Mouse (Mus musculus): ENCODE data around the gene Gm9887. TPM values are rescaled to one million over a fixed set of nuclear protein-coding genes. Genes with fewer than 3 reads are reported as not detected.
"Not testable (repeated sequence)": the region's sequence is repeated elsewhere in the genome, so short reads cannot be mapped to it uniquely, and the experiment has no call there.

Gm9887 gene
- polyA plus RNA-seq, 1 experiment from 2014 or later: 0.80 TPM

GRCm38 (mm10) chr12:69377636-69378035, 5.4 kb upstream of the Gm9887 start:
- 95% methylated on average over 6 of the region's 6 CpGs for whole genome bisulfite sequencing
- H3K36me3 ChIP-seq (ENCODE audit: control insufficient read depth, insufficient read depth, low read length): not testable (repeated sequence)

GRCm38 (mm10) chr12:69377188-69377587, 4.9 kb upstream of the Gm9887 start:
- H3K9me3 ChIP-seq (ENCODE audit: control insufficient read depth, low read length): no peaks in the 10 kb centered on the region
- no peak overlapping the region for H3K9ac ChIP-seq (ENCODE audit: low read length)
- no peak overlapping the region for H3K4me3 ChIP-seq (ENCODE audit: low read depth, low read length)
- H3K27ac ChIP-seq (ENCODE audit: low read depth, low read length): no peak overlapping the region
- H3K27me3 ChIP-seq (ENCODE audit: control insufficient read depth, insufficient read depth, low read length): no peaks in the 10 kb centered on the region
- no peak overlapping the region for H3K4me2 ChIP-seq (ENCODE audit: low read depth, low read length, severe bottlenecking)
- DNase-seq (ENCODE audit: low spot score): no peak
- 92% methylated on average over 1 of the region's 1 CpGs for WGBS
- ATAC-seq (replicated peaks; ENCODE audit: low FRiP score): no peak
- H3K4me1 ChIP-seq (replicated peaks; ENCODE audit: control insufficient read depth, insufficient read depth, low read length): peaks cover 3% of the 10 kb centered on the region; the same call in 1 of the 2 replicates
- peaks cover 2% of the 10 kb centered on the region; the same call in 1 of the 2 replicates for H3K36me3 ChIP-seq (ENCODE audit: control insufficient read depth, insufficient read depth, low read length)

More at GRCm38 (mm10) chr12:69377636-69378035, 5.4 kb upstream of the Gm9887 start:
- not testable (repeated sequence) for ATAC-seq (replicated peaks; ENCODE audit: low FRiP score); H3K9ac ChIP-seq (ENCODE audit: low read length); H3K27me3 ChIP-seq (ENCODE audit: control insufficient read depth, insufficient read depth, low read length); H3K4me3 ChIP-seq (ENCODE audit: low read depth, low read length); H3K27ac ChIP-seq (ENCODE audit: low read depth, low read length); H3K4me1 ChIP-seq (replicated peaks; ENCODE audit: control insufficient read depth, insufficient read depth, low read length); DNase-seq (ENCODE audit: low spot score); H3K9me3 ChIP-seq (ENCODE audit: control insufficient read depth, low read length); H3K4me2 ChIP-seq (ENCODE audit: low read depth, low read length, severe bottlenecking)

DNA sequence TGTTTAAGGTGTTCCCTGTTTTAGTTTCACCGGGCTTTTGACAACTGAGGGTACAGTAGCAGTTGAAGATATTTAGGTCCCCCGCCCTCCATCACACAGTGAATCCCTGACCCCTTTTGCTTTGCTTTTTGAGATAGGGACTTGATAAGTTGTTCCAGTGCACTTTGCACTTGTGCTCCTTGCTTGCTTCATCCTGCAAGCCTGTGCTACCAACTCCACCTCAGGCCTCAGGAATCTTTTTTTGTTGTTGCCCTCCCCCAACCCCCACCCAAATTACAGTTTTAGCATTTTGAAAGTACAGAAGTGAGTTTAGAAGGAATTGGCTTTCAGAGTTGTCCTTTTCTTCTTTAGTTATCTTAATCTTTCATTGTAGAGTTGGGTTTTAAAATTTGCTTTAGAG, 3.9 kb upstream of the Gm9887 start:
- Histone ChIP-seq H3K36me3 (ENCODE audit: control insufficient read depth, insufficient read depth, low read length) (peaks cover 2% of the 10 kb centered on the region; the same call in 1 of the 2 replicates), H3K4me2 (ENCODE audit: low read depth, low read length, severe bottlenecking) (no peak overlapping the region), H3K4me1 (replicated peaks; ENCODE audit: control insufficient read depth, insufficient read depth, low read length) (peaks cover 3% of the 10 kb centered on the region; the same call in 1 of the 2 replicates), H3K27me3 (ENCODE audit: control insufficient read depth, insufficient read depth, low read length) (no peaks in the 10 kb centered on the region), H3K9me3 (ENCODE audit: control insufficient read depth, low read length) (no peaks in the 10 kb centered on the region), H3K27ac (ENCODE audit: low read depth, low read length) (no peak overlapping the region), H3K4me3 (ENCODE audit: low read depth, low read length) (no peak overlapping the region), H3K9ac (ENCODE audit: low read length) (no peak overlapping the region)
- 89% methylated on average over 2 of the region's 2 CpGs for WGBS
- DNase-seq (ENCODE audit: low spot score): no peak
- no peak for ATAC-seq (replicated peaks; ENCODE audit: low FRiP score)

- no peak overlapping the region for H3K27ac ChIP-seq (ENCODE audit: low read depth, low read length)
- peak overlapping the region; percentile 89 for H3K4me2 ChIP-seq (ENCODE audit: low read depth, low read length, severe bottlenecking)
- H3K36me3 ChIP-seq (ENCODE audit: control insufficient read depth, insufficient read depth, low read length): peaks cover 2% of the 10 kb centered on the region; the same call in 1 of the 2 replicates
- H3K4me3 ChIP-seq (ENCODE audit: low read depth, low read length): peak overlapping the region; percentile 99
- peak overlapping the region; percentile 96 for H3K9ac ChIP-seq (ENCODE audit: low read length)
- no peak for DNase-seq (ENCODE audit: low spot score)
- WGBS: 52% methylated on average over 11 of the region's 11 CpGs
- peaks cover 3% of the 10 kb centered on the region; the same call in 1 of the 2 replicates for H3K4me1 ChIP-seq (replicated peaks; ENCODE audit: control insufficient read depth, insufficient read depth, low read length)
- no peaks in the 10 kb centered on the region for H3K27me3 ChIP-seq (ENCODE audit: control insufficient read depth, insufficient read depth, low read length)
- ATAC-seq (replicated peaks; ENCODE audit: low FRiP score): no peak
- H3K9me3 ChIP-seq (ENCODE audit: control insufficient read depth, low read length): no peaks in the 10 kb centered on the region
These were observed 1.9 kb upstream of the Gm9887 start for GRCm38 (mm10) chr12:69373850-69374766.

DNA sequence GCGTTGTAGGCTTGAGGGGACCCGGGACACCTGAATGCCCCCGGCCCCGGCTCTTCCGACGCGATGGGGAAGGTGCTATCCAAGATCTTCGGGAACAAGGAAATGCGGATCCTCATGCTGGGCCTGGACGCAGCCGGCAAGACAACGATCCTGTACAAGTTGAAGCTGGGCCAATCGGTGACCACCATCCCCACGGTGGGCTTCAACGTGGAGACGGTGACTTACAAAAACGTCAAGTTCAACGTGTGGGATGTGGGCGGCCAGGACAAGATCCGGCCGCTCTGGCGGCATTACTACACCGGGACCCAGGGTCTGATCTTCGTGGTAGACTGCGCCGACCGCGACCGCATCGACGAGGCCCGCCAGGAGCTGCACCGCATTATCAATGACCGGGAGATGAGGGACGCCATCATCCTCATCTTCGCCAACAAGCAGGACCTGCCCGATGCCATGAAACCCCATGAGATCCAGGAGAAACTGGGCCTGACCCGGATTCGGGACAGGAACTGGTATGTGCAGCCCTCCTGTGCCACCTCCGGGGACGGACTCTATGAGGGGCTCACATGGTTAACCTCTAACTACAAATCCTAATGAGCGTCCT, 573 bp upstream of the Gm9887 start:
- Histone ChIP-seq H3K9me3 (ENCODE audit: control insufficient read depth, low read length) (no peaks in the 10 kb centered on the region), H3K27me3 (ENCODE audit: control insufficient read depth, insufficient read depth, low read length) (no peaks in the 10 kb centered on the region), H3K36me3 (ENCODE audit: control insufficient read depth, insufficient read depth, low read length) (peaks cover 2% of the 10 kb centered on the region; the same call in 1 of the 2 replicates), H3K4me1 (replicated peaks; ENCODE audit: control insufficient read depth, insufficient read depth, low read length) (peaks cover 3% of the 10 kb centered on the region; the same call in 1 of the 2 replicates), H3K4me2 (ENCODE audit: low read depth, low read length, severe bottlenecking) (peak overlapping the region; percentile 89), H3K9ac (ENCODE audit: low read length) (peak overlapping the region; percentile 96), H3K4me3 (ENCODE audit: low read depth, low read length) (peak overlapping the region; percentile 99), H3K27ac (ENCODE audit: low read depth, low read length) (peak overlapping the region; percentile 91)
- ATAC-seq (replicated peaks; ENCODE audit: low FRiP score) (peak; percentile 17), DNase-seq (ENCODE audit: low spot score) (peak; percentile 75)
- under 1% methylated on average over 42 of the region's 42 CpGs for WGBS

DNA sequence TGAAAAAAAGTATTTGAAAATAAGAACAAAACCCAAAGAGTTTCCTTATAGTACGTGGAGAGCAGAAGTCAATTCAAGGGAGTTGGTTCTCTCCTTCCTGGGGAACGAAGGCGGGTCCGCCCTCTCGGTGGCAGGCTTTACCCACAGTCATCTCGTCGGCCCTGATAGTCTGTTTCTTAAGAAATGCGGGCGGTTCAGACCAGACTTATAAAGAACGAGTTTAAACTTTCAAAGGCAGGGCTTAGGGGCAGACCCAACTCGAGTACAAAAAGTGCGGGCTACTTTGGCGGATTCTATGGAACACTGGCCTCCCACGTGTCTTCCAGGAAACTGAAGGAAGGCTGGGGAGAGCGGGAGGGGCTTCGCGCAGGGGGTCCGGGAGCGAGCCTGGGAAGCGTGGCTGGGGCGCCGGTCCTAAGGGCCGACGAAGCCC, 821 bp downstream of the Gm9887 start:
- Histone ChIP-seq H3K27me3 (ENCODE audit: control insufficient read depth, insufficient read depth, low read length) (no peaks in the 10 kb centered on the region), H3K4me2 (ENCODE audit: low read depth, low read length, severe bottlenecking) (peak overlapping the region; percentile 89), H3K4me1 (replicated peaks; ENCODE audit: control insufficient read depth, insufficient read depth, low read length) (peaks cover 3% of the 10 kb centered on the region; the same call in 1 of the 2 replicates), H3K9me3 (ENCODE audit: control insufficient read depth, low read length) (no peaks in the 10 kb centered on the region), H3K36me3 (ENCODE audit: control insufficient read depth, insufficient read depth, low read length) (peaks cover 2% of the 10 kb centered on the region; the same call in 1 of the 2 replicates), H3K9ac (ENCODE audit: low read length) (peak overlapping the region; percentile 96), H3K4me3 (ENCODE audit: low read depth, low read length) (peak overlapping the region; percentile 99), H3K27ac (ENCODE audit: low read depth, low read length) (peak overlapping the region; percentile 91)
- no peak for DNase-seq (ENCODE audit: low spot score)
- peak; percentile 87; the same call in 1 of the 2 replicates for ATAC-seq (replicated peaks; ENCODE audit: low FRiP score)
- 1% methylated on average over 24 of the region's 24 CpGs for WGBS

- H3K36me3 ChIP-seq (ENCODE audit: control insufficient read depth, insufficient read depth, low read length): peaks cover 2% of the 10 kb centered on the region; the same call in 1 of the 2 replicates
- H3K9me3 ChIP-seq (ENCODE audit: control insufficient read depth, low read length): no peaks in the 10 kb centered on the region
- no peaks in the 10 kb centered on the region for H3K27me3 ChIP-seq (ENCODE audit: control insufficient read depth, insufficient read depth, low read length)
- H3K4me2 ChIP-seq (ENCODE audit: low read depth, low read length, severe bottlenecking): peak overlapping the region; percentile 89
- H3K27ac ChIP-seq (ENCODE audit: low read depth, low read length): peak overlapping the region; percentile 91; the same call in 1 of the 2 replicates
- 15% methylated on average over 7 of the region's 7 CpGs for WGBS
- DNase-seq (ENCODE audit: low spot score): no peak
- peak overlapping the region; percentile 99 for H3K4me3 ChIP-seq (ENCODE audit: low read depth, low read length)
- H3K4me1 ChIP-seq (replicated peaks; ENCODE audit: control insufficient read depth, insufficient read depth, low read length): peaks cover 3% of the 10 kb centered on the region; the same call in 1 of the 2 replicates
- H3K9ac ChIP-seq (ENCODE audit: low read length): peak overlapping the region; percentile 96
- ATAC-seq (replicated peaks; ENCODE audit: low FRiP score): no peak
These were observed 1.3 kb downstream of the Gm9887 start for GRCm38 (mm10) chr12:69370936-69371335.

GRCm38 (mm10) chr12:69367557-69367956, 4.7 kb downstream of the Gm9887 start:
- Histone ChIP-seq H3K36me3 (ENCODE audit: control insufficient read depth, insufficient read depth, low read length) (no peaks in the 10 kb centered on the region), H3K4me2 (ENCODE audit: low read depth, low read length, severe bottlenecking) (no peak overlapping the region), H3K4me1 (replicated peaks; ENCODE audit: control insufficient read depth, insufficient read depth, low read length) (no peaks in the 10 kb centered on the region), H3K9ac (ENCODE audit: low read length) (no peak overlapping the region), H3K27ac (ENCODE audit: low read depth, low read length) (no peak overlapping the region), H3K4me3 (ENCODE audit: low read depth, low read length) (no peak overlapping the region), H3K27me3 (ENCODE audit: control insufficient read depth, insufficient read depth, low read length) (no peaks in the 10 kb centered on the region), H3K9me3 (ENCODE audit: control insufficient read depth, low read length) (no peaks in the 10 kb centered on the region)
- 77% methylated on average over 2 of the region's 2 CpGs for WGBS
- no peak for ATAC-seq (replicated peaks; ENCODE audit: low FRiP score)
- DNase-seq (ENCODE audit: low spot score): no peak
